Mouse (Mus musculus) left cerebral cortex, adult 9 months (tissue): Measurements from ENCODE around the gene Pabpn1.
"Not testable (repeated sequence)": the region's sequence is repeated elsewhere in the genome, so short reads cannot be mapped to it uniquely, and the experiment has no call there.

Experiments used
- DNase-seq, 2 experiments: peaks; one replicate each; pipeline ENCODE4 v3.0.0; 2022; ENCODE audit warnings: low spot score in 2 of 2

Gene Pabpn1

GRCm38 (mm10) chr14:54936831-54937160 lies 44.5 kb downstream of the Pabpn1 start:
- no peak for DNase-seq

GRCm38 (mm10) chr14:54937361-54938182 lies 45.3 kb downstream of the Pabpn1 start:
- DNase-seq: no peak

- no peak for DNase-seq
Measured at GRCm38 (mm10) chr14:54938431-54939219, 46.3 kb downstream of the Pabpn1 start.

- DNase-seq: peak in 1 of 2 experiments; percentile 49
Measured at GRCm38 (mm10) chr14:54939434-54940175, 47.3 kb downstream of the Pabpn1 start.

GRCm38 (mm10) chr14:54940176-54940530 lies 47.9 kb downstream of the Pabpn1 start:
- no peak for DNase-seq

- no peak for DNase-seq
Measured at GRCm38 (mm10) chr14:54941024-54941978, 49.0 kb downstream of the Pabpn1 start.

- DNase-seq: no peak
Measured at GRCm38 (mm10) chr14:54942479-54942878, 50.2 kb downstream of the Pabpn1 start.

- DNase-seq: no peak
Measured at GRCm38 (mm10) chr14:54943971-54944370, 51.7 kb downstream of the Pabpn1 start.

GRCm38 (mm10) chr14:54944939-54945338 lies 52.6 kb downstream of the Pabpn1 start:
- DNase-seq: no peak

- no peak for DNase-seq
Measured at GRCm38 (mm10) chr14:54945975-54946704, 53.8 kb downstream of the Pabpn1 start.

GRCm38 (mm10) chr14:54947008-54947407 lies 54.7 kb downstream of the Pabpn1 start:
- not testable (repeated sequence) for DNase-seq
